Mouse (Mus musculus): ENCODE measurements around the gene Rbm41. TPM values are rescaled to one million over a fixed set of nuclear protein-coding genes. Genes with fewer than 3 reads are reported as not detected.
A peak's percentile ranks its signal among the peaks of the same experiment; 100 is the strongest.

Gene Rbm41
- 0.55 and 0.84 TPM in 2 replicates for polyA plus RNA-seq (2012; rRNA removed)

DNA sequence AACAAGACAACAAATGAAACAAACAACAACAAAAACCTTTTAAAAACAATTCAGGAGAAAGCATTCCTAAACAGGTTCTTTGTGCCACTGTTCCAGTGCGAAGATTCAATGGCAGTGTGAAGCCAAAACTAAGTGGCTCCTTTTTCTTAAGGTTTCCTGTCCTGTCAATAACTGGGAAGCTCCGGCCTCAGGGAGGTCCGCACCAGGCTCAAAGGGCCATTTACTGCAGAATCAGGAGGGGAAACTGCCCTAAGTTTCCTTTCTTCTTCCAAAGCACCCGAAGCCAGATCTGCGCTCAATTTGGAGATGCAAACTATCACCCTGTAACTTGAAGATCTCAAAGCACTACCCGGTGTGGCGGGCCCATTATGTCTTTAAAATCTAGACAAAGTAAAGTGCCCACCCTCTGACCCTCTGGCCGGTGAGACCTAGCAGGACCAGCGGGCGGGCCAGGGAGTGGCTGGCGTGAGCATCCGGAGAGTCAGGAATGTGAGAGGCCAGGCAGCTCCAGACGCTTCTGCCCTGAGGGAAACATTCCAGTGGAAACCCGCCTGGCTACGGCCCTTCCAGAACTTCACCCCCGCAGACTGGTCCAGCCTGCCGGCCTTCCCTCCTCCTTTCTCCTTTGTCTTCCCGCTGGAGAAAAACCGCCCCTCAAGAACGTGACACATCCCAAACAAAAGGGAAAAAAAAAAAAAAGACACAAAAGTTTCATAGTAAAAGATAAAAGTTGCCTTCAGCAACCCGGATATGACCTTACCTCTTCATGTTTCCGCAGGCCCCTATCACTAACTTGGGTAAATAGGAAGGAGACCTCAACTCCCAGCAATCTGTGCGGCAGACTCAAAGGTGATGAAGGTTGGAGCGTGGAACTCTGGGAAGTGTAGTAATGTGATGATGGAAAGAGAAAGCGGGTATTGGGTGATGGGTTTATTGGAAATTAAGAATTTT is at the start of gene Rbm41:
Rbm41 (minus strand) TSS at position 856 of the 951 bp plus-strand sequence.
- peak; percentile 3 for DNase-seq (ENCODE audit: low read depth)

DNA sequence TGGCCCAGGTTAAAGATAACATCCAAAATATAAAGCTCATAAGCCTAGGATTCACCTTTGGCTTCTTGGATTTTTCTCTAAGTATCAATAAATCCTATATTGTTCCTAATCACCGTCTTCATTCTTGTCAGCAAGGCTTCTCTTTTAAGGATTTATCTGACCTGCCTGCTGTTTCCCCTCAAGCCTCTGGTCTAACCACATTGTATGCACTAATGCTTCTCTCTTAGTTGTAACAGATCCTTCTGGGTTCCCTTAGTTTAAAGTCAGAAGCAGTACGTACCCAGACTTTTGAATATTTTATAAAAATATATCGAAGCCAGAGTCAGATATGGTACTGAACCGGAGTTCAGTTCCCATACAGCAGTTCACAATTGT is 283 bp upstream of the Rbm41 start:
- no peak for DNase-seq (ENCODE audit: low read depth)

DNA sequence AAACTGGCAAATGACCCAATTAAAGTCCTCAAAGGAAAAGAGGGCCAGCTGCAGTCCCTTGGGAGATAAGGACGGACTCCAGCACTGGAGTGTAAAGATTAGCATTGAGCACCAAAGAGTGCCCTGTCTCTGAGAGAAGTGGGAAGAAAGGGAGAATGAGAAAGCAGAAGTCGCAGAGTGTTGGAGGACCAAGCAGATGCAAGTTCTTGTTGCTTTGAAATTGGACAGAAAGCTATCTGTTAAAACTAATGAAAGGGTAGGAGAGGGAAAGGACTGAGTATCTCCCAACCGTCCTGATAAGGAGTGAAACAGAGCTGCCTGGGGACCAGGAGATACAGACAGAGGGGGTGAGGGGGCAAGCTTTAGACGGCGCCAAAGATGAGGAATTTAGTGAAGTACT is 16.3 kb downstream of the Rbm41 start:
- DNase-seq (ENCODE audit: low read depth), result no peak

DNA sequence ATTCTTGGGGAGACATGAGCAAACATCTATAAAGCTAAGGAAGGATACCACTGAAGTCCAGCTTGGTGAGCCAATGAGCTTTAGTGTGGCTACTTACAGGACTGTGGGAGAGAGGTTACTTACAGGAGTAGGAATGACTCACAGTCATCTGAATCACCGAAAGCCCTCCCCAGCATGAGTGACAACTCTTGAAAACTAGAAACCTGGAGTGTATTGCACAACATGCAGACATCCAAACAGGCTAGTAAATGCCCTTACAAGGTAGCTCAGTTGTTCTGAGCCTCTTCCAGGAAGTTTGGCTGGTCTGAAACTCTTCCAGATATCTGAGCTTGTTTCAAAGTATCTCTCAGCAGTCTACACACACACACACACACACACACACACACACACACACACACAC is 64.9 kb downstream of the Rbm41 start:
- DNase-seq (ENCODE audit: low read depth), result no peak

DNA sequence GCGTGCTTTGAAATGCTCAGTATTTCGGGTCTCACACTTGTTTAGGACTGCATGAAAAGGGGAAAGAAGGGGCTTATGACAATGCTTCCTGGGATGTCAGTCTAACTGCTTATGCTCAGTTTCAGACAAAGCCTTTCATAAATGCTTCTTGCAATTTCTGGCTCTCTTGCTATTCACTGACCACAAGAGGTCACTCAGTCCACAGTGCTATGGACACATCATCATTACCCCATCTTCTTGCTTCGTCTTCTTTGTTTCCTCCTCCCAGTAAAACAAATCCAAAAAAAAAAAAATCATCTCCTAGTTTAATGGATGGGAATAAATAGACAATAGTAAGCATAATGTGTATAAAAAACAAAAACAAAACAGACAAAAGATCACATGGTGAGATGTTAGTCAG is 65.9 kb downstream of the Rbm41 start:
- DNase-seq (ENCODE audit: low read depth), result no peak

DNA sequence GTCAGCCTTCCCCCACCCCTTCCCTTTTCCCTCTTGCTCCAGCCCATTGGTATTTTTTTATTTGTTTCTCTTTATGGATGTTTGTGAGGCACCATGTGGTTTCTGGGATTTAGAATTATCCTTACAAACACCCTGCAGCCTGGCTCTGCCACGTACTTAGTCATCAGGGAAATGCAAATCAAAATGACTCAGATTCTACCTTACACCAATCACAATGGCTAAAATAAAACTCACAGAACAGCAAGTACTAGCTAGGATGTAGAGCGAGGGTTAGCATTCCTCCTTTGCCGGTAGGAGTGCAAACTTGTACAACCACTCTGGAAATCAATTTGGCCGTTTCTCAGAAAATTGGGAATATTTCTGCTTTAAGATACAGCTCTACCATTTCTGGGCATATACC is 77.8 kb downstream of the Rbm41 start:
- no peak for DNase-seq (ENCODE audit: low read depth)

DNA sequence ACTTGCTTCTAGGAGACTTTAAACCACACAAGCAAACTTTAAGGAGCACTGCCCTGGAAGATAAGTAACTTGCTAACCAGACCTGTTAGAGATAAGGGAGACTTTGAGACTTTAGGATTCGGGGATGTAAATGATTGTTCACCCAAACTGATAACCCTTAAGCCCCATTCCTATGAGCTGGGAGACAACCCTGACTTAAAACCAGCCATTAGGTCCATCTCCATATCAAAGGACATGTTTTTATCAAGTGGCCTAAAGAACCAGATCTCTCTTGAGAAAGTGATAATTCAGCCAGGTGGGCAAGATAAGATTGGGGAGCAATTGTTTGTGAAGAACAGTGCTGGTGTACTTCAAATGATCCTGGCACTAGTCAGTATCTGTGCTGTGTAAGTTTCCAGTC is 107.0 kb downstream of the Rbm41 start:
- no peak for DNase-seq (ENCODE audit: low read depth)

DNA sequence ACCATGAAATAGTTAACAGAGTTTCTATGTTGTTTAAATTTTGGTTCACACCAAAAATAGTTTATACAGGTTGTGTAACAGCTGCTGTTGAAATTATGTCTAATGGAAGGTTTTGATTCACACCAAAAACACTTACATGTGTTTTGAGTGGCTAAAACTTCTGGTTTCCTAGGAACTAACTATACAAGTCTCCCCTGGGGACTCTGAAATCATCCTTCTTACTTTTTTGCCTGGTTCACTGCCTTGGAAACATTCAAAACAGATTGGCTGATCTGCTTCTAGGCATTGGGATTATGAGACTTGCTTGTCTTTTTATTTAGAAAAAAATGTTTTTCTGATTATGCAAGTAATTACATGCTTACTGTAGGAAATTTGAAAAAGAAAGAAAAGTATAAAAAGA is 115.2 kb downstream of the Rbm41 start:
- DNase-seq (ENCODE audit: low read depth), result no peak

DNA sequence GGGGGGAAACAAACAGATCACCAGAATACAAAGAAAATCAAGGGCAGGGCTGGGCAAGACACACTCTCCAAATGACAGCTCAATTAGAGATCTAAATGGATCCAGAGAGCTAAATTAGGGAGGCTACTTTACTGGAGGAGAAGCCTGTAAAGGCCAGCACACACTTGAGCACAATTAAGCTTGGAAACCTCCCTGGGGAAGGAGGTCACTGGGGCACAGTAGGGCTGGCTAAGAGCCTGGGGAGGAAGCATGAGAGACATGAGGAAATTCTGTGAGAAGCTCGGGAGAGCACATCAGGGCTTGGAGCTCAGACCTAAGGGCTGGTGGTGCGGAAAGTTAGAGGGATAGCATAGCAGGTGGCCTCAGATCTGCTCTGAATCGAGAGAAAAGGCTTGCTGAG is 120.5 kb downstream of the Rbm41 start:
- DNase-seq (ENCODE audit: low read depth), result no peak

DNA sequence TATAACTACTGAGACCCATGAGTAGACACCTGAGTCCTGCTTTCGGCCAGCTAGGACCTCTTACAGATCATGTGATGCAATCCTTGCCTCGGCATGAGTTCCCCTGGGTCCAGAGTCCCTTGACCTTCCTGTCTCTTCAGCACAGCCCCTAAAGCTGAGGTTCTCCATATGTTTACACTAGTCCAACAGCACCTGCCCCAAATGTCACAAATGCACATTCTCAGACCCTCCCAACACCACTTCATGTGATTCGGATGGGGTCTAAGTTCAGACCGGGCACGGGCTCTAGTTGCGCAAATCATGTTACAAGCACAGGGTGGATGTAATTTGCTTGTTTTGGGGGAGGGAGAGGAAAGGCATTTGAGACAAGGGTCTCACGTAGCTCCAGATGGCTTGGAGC is 121.3 kb downstream of the Rbm41 start:
- no peak for DNase-seq (ENCODE audit: low read depth)

DNA sequence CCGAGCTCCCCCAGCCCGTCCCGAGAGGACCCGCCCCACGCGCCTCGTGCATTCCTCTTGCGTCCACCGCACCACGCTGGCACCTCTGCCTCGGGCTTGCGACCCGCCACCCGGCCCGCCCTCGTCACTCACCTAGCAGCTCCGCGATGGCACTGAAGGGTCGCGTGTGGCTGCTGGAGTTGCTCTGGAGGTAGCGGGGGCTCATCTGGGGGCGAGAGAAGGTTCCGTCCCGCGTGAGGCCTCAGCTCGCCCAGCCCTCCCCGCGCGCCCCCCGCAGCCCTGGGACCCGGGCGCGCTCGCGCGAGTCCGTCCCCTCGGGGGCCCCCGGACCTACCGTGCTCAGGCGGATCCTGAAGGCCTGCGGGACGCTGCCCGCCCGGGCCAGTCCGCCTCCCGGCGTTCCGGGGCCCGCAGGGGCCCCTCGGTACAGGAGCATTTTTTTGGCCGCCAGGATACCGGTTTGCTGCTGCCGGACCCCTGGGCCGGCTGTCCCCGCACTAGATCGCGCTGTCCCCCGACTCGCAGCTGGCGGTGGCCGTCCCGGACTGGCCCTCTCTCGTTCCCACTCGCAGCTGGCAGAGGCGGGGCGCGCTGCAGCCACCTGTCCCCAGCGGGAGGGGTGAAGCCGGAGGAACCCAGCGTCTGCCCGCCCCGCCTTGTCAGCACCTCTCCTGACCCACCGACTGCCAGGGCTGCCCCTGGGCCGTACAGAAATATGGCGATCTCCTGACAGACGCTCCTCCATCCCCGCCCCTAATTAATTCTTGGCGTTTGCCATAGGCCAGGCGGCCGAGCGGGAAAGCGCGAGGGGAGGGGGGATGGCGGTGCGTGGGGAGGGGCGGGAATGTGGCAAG is 127.2 kb downstream of the Rbm41 start, which contains the start of gene Morc4:
Morc4 (minus strand) TSS at position 740 of the 854 bp plus-strand sequence.
- DNase-seq (ENCODE audit: low read depth), result no peak

DNA sequence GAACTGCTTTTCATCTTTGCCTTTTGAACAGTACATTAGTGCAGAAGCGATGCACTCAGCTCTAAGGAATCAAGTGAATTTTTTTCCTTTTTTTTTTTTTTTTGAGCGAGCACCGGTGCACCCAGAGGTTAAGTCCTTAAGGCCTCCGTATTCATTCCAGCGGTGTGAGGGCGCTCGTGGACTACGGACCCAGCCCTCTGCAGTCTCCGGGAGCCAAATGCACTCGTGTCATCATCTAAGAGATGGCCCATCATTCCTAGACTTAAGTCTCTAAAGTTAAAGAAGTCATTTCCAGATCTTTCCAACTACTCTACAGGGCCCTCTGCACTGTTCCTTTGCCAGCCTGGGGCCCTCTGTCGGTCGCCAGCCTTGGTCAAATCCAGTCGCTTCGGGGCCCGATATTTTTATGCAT is 128.1 kb downstream of the Rbm41 start:
- DNase-seq (ENCODE audit: low read depth), result no peak

DNA sequence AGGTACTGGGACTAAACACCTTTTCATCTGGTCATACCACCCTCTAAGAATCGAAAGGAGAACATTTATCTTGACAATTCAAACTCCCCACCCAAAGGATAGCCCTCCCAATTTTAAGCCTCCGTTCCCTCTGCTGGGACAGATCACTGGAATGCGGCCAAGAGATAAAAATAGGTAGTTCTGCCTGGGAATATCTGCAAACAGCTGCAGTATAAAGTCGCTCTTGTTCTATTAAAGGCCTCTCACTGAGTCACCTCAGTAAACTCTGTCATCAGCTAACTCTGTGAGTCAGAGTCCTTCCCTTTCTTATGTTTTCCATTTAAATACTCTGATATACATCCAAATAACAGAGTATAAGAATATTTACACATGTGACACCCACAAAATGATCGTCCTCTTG is 139.0 kb downstream of the Rbm41 start:
- DNase-seq (ENCODE audit: low read depth), result no peak

DNA sequence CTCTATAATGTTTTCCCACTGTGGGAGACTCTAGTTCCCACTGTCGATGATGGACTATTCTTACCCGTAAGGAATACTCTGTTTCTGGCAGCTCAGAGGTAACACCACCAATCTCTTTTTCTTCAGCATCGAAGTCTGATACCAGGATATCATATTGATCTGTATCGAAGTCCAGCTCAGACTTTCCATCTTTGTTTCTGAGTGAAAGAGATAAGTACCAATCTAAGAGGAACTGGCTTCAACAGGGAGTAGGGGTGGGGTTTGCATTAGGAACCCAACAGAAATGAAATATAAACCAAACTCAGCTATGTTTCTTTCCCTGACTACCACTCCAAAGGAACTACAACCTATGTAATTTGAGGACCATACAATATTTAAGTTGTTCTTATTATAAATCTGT is 143.6 kb downstream of the Rbm41 start:
- no peak for DNase-seq (ENCODE audit: low read depth)

DNA sequence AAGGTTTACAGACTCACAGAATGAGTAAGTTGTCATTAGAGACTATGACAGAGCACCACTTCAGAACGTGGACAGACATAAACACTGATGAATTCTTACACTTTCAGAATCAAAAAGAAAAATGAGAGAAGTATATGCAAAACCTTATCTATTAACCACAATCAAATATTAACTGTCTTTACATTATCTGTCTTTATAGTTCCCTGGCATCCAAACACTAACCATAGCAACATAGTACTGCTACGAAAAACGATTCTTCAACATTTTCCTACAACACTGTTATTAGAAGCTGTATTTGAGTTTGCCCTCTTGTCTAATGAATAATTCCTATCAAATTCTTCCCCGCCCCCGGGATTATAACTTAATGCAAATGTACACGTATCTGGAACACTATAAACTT is 157.3 kb downstream of the Rbm41 start:
- DNase-seq (ENCODE audit: low read depth), result no peak

Other genes starting within 250 kb of the Rbm41 start
- gene Ripply1, start 216.2 kb downstream of the Rbm41 start, polyA plus RNA-seq (2012; rRNA removed), result 0.43 and 0.99 TPM in 2 replicates
- 152 and 222 TPM in 2 replicates for gene Cldn2, start 197.8 kb downstream of the Rbm41 start, polyA plus RNA-seq (2012; rRNA removed)
- 17.8 and 21.5 TPM in 2 replicates for gene Morc4, start 126.9 kb downstream of the Rbm41 start, polyA plus RNA-seq (2012; rRNA removed)
- 1.3 and 3.9 TPM in 2 replicates for gene Nup62cl, start 64.1 kb upstream of the Rbm41 start, polyA plus RNA-seq (2012; rRNA removed)
- not detected in 2 replicates for gene Pih1h3b, start 64.3 kb upstream of the Rbm41 start, polyA plus RNA-seq (2012; rRNA removed)